Mouse (Mus musculus): ENCODE results near the gene 1700021F05Rik.

DNA sequence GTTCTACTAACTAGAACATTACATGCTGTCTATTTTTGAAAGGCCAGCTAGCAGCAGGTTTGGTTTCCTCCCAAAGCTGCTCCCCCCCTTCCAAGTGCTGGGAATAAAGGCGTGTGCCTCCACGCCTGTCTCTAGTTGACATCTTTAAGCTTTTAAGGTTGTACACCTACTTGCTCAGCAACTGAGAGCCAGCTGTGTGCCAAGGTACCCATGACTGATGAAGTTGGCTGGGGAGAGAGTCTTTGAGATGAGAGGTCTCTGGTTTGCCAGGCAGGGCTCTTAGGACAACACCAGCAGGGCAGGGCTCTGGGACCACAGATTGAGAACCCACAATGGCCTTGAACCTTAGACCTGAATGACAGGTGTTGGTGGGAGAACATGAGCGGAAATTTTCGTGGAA is 43.7 kb upstream of the 1700021F05Rik start:
- TF ChIP-seq CTCF (IDR thresholded peaks at IDR 0.05; ENCODE audit: control insufficient read depth, insufficient read depth, insufficient replicate concordance, low read depth, low read length) (no peak), POLR2A (IDR thresholded peaks at IDR 0.05; ENCODE audit: control insufficient read depth, low read depth, low read length) (no peak)
